Mouse (Mus musculus): ENCODE data around the gene Ccdc151. TPM values are rescaled to one million over a fixed set of nuclear protein-coding genes. Genes with fewer than 3 reads are reported as not detected.
A peak's percentile ranks its signal among the peaks of the same experiment; 100 is the strongest.

Ccdc151 gene
- polyA plus RNA-seq, 1 experiment, result 0.13 TPM

DNA sequence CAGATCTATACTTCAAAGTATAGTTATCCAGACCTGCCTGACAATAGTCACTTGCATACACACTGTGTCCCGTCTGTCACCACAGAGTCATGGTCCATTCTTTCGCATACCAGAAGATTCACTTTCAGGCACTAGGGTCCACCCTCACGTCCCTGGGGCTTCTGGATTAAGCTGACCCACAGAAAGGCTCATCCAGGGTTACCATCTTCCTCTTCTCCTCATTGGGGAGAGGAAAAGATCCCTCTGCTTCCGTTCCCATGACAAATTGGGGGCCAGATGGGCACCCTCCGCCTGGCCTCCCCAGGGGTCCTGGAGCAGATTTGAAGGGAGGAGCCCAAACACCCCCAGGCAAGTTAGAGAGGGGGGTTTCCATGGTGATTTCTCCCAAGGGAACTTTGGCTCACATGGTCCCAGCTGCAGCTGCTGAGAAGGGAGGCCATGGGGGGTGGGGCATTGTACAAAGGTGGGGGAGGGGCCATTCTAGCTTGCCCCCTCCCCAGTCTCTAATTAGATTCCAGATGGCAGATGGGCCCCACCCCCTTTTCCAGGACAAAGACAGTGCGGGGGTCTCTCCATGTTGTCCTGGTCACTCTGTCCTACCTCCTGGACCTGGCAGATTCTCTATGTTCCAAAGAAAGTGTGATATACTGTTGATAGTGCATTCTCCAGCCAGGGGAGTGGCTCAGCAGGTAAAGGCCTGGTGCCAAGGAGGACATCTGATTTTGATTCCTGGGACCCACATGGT, 33.0 kb upstream of the Ccdc151 start:
- no peaks in the 10 kb centered on the region for H3K36me3 ChIP-seq (ENCODE audit: control insufficient read depth, insufficient read depth)
- H3K27me3 ChIP-seq (ENCODE audit: control insufficient read depth, insufficient read depth, insufficient read length), result peaks cover 53% of the 10 kb centered on the region
- H3K4me2 ChIP-seq (ENCODE audit: low read depth), result no peak overlapping the region
- TF ChIP-seq POLR2A (IDR thresholded peaks at IDR 0.05; ENCODE audit: insufficient read length, low read depth) (no peak), E2F4 (IDR thresholded peaks at IDR 0.05; ENCODE audit: insufficient read depth) (no peak), MYOG (IDR thresholded peaks at IDR 0.05; ENCODE audit: control insufficient read depth in 1 of 3, insufficient read depth in 1 of 3, insufficient read length in 2 of 3, low read depth in 2 of 3) (no peak), REST (IDR thresholded peaks at IDR 0.05; ENCODE audit: insufficient read depth, insufficient read length) (no peak), SRF (IDR thresholded peaks at IDR 0.05; ENCODE audit: control insufficient read depth, insufficient read length, low read depth) (no peak), MYOD1 (IDR thresholded peaks at IDR 0.05; ENCODE audit: control insufficient read depth in 1 of 3, insufficient read length in 2 of 3, low read depth in 2 of 3) (no peak), USF1 (IDR thresholded peaks at IDR 0.05; ENCODE audit: low read depth) (no peak), POLR2AphosphoS2 (IDR thresholded peaks at IDR 0.05; ENCODE audit: insufficient read length, low read depth) (no peak), TCF3 (IDR thresholded peaks at IDR 0.05; ENCODE audit: insufficient read length, low read depth) (no peak), TCF12 (IDR thresholded peaks at IDR 0.05; ENCODE audit: insufficient read depth, poor library complexity, severe bottlenecking) (no peak), MAX (IDR thresholded peaks at IDR 0.05; ENCODE audit: low read depth) (no peak), CEBPB (IDR thresholded peaks at IDR 0.05; ENCODE audit: insufficient read depth, poor library complexity, severe bottlenecking) (no peak)
- no peak overlapping the region for H3ac ChIP-seq (ENCODE audit: control insufficient read depth, insufficient read length)
- H3K79me2 ChIP-seq (ENCODE audit: control insufficient read depth, insufficient read depth), result no peaks in the 10 kb centered on the region
- no peak overlapping the region for H3K4me3 ChIP-seq

DNA sequence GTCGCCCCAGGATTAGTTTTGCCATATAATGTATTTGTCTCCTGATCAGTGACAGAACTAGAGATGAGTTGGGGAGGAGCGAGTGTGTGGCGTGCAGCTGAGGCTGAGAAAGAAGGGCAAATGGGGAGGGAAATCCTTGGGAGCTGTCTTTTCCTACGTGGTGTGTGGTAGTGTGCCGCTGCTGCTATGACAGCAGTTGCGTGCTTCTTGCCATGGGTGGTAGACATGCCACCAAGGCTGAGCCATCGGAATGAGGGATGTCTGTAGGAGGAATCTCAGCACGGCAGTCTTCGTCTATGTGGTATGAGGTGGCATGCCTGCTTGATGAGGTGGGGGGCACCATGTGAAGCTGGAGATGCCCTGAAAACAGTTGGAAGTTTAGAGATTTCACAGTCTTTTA, 28.0 kb upstream of the Ccdc151 start:
- H3K79me2 ChIP-seq (ENCODE audit: control insufficient read depth, insufficient read depth), result no peaks in the 10 kb centered on the region
- no peak overlapping the region for H3K4me3 ChIP-seq
- no peak overlapping the region for H3K4me2 ChIP-seq (ENCODE audit: low read depth)
- H3K27me3 ChIP-seq (ENCODE audit: control insufficient read depth, insufficient read depth, insufficient read length), result peaks cover 46% of the 10 kb centered on the region
- no peak for TF ChIP-seq TCF12 (IDR thresholded peaks at IDR 0.05; ENCODE audit: insufficient read depth, poor library complexity, severe bottlenecking)
- no peak for TF ChIP-seq REST (IDR thresholded peaks at IDR 0.05; ENCODE audit: insufficient read depth, insufficient read length)
- TF ChIP-seq CEBPB (IDR thresholded peaks at IDR 0.05; ENCODE audit: insufficient read depth, poor library complexity, severe bottlenecking), result no peak
- TF ChIP-seq POLR2A (IDR thresholded peaks at IDR 0.05; ENCODE audit: insufficient read length, low read depth), result no peak
- no peak for TF ChIP-seq MYOD1 (IDR thresholded peaks at IDR 0.05; ENCODE audit: control insufficient read depth in 1 of 3, insufficient read length in 2 of 3, low read depth in 2 of 3)
- TF ChIP-seq TCF3 (IDR thresholded peaks at IDR 0.05; ENCODE audit: insufficient read length, low read depth), result no peak
- TF ChIP-seq POLR2AphosphoS2 (IDR thresholded peaks at IDR 0.05; ENCODE audit: insufficient read length, low read depth), result no peak
- no peak for TF ChIP-seq MAX (IDR thresholded peaks at IDR 0.05; ENCODE audit: low read depth)
- TF ChIP-seq SRF (IDR thresholded peaks at IDR 0.05; ENCODE audit: control insufficient read depth, insufficient read length, low read depth), result no peak
- TF ChIP-seq USF1 (IDR thresholded peaks at IDR 0.05; ENCODE audit: low read depth), result no peak
- no peak for TF ChIP-seq E2F4 (IDR thresholded peaks at IDR 0.05; ENCODE audit: insufficient read depth)
- TF ChIP-seq MYOG (IDR thresholded peaks at IDR 0.05; ENCODE audit: control insufficient read depth in 1 of 3, insufficient read depth in 1 of 3, insufficient read length in 2 of 3, low read depth in 2 of 3), result no peak
- H3K36me3 ChIP-seq (ENCODE audit: control insufficient read depth, insufficient read depth), result no peaks in the 10 kb centered on the region
- H3ac ChIP-seq (ENCODE audit: control insufficient read depth, insufficient read length), result no peak overlapping the region

- no peak overlapping the region for H3K4me3 ChIP-seq
- no peak for TF ChIP-seq TCF3 (IDR thresholded peaks at IDR 0.05; ENCODE audit: insufficient read length, low read depth)
- TF ChIP-seq MYOD1 (IDR thresholded peaks at IDR 0.05; ENCODE audit: control insufficient read depth in 1 of 3, insufficient read length in 2 of 3, low read depth in 2 of 3), result no peak
- no peak for TF ChIP-seq MYOG (IDR thresholded peaks at IDR 0.05; ENCODE audit: control insufficient read depth in 1 of 3, insufficient read depth in 1 of 3, insufficient read length in 2 of 3, low read depth in 2 of 3)
- TF ChIP-seq POLR2AphosphoS2 (IDR thresholded peaks at IDR 0.05; ENCODE audit: insufficient read length, low read depth), result no peak
- no peak for TF ChIP-seq REST (IDR thresholded peaks at IDR 0.05; ENCODE audit: insufficient read depth, insufficient read length)
- no peak for TF ChIP-seq E2F4 (IDR thresholded peaks at IDR 0.05; ENCODE audit: insufficient read depth)
- peaks cover 36% of the 10 kb centered on the region for H3K27me3 ChIP-seq (ENCODE audit: control insufficient read depth, insufficient read depth, insufficient read length)
- H3K79me2 ChIP-seq (ENCODE audit: control insufficient read depth, insufficient read depth), result no peaks in the 10 kb centered on the region
- H3K36me3 ChIP-seq (ENCODE audit: control insufficient read depth, insufficient read depth), result no peaks in the 10 kb centered on the region
- H3K4me2 ChIP-seq (ENCODE audit: low read depth), result no peak overlapping the region
- no peak overlapping the region for H3ac ChIP-seq (ENCODE audit: control insufficient read depth, insufficient read length)
These were observed 26.0 kb upstream of the Ccdc151 start for GRCm38 (mm10) chr9:22028467-22028866.

DNA sequence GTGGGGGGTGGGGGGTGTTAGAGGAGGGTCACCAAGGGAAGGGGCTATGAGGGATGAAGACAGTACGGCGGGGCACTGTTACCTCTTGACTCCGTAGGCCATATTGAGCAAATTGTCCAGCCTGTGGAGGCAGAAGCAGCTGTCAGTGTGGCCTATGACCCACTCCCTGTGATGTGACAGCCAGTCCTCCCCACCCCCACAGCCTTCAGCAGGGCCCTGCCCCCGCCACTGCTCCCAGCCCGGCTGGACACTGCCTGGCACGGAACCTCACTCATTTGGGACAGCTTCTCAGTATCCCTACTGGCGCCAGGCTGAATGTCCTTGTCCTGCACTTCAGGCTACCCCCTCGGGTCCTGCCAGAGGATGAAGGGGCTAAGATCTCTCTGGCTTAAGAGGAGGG, 22.2 kb upstream of the Ccdc151 start:
- H3K79me2 ChIP-seq (ENCODE audit: control insufficient read depth, insufficient read depth), result no peaks in the 10 kb centered on the region
- H3K27me3 ChIP-seq (ENCODE audit: control insufficient read depth, insufficient read depth, insufficient read length), result peaks cover 14% of the 10 kb centered on the region
- H3K4me3 ChIP-seq, result no peak overlapping the region
- no peaks in the 10 kb centered on the region for H3K36me3 ChIP-seq (ENCODE audit: control insufficient read depth, insufficient read depth)
- H3K4me2 ChIP-seq (ENCODE audit: low read depth), result no peak overlapping the region
- TF ChIP-seq E2F4 (IDR thresholded peaks at IDR 0.05; ENCODE audit: insufficient read depth), result no peak
- no peak for TF ChIP-seq REST (IDR thresholded peaks at IDR 0.05; ENCODE audit: insufficient read depth, insufficient read length)
- TF ChIP-seq CEBPB (IDR thresholded peaks at IDR 0.05; ENCODE audit: insufficient read depth, poor library complexity, severe bottlenecking), result no peak
- peak in 2 of 3 experiments; percentile 5 to 57 for TF ChIP-seq MYOG (IDR thresholded peaks at IDR 0.05; ENCODE audit: control insufficient read depth in 1 of 3, insufficient read depth in 1 of 3, insufficient read length in 2 of 3, low read depth in 2 of 3)
- no peak for TF ChIP-seq POLR2A (IDR thresholded peaks at IDR 0.05; ENCODE audit: insufficient read length, low read depth)
- peak in 2 of 3 experiments; percentile 6 to 87 for TF ChIP-seq MYOD1 (IDR thresholded peaks at IDR 0.05; ENCODE audit: control insufficient read depth in 1 of 3, insufficient read length in 2 of 3, low read depth in 2 of 3)
- no peak for TF ChIP-seq SRF (IDR thresholded peaks at IDR 0.05; ENCODE audit: control insufficient read depth, insufficient read length, low read depth)
- no peak for TF ChIP-seq USF1 (IDR thresholded peaks at IDR 0.05; ENCODE audit: low read depth)
- TF ChIP-seq MAX (IDR thresholded peaks at IDR 0.05; ENCODE audit: low read depth), result no peak
- no peak for TF ChIP-seq POLR2AphosphoS2 (IDR thresholded peaks at IDR 0.05; ENCODE audit: insufficient read length, low read depth)
- no peak for TF ChIP-seq TCF12 (IDR thresholded peaks at IDR 0.05; ENCODE audit: insufficient read depth, poor library complexity, severe bottlenecking)
- no peak overlapping the region for H3ac ChIP-seq (ENCODE audit: control insufficient read depth, insufficient read length)

Data from myocyte (in vitro differentiated cells).